Mouse (Mus musculus) midbrain, embryonic 12.5 days (tissue): ENCODE results near the gene Vmn2r113. TPM values are rescaled to one million over a fixed set of nuclear protein-coding genes. Genes with fewer than 3 reads are reported as not detected.
"Not testable (repeated sequence)": the region's sequence is repeated elsewhere in the genome, so short reads cannot be mapped to it uniquely, and the experiment has no call there.

ENCODE experiments used
- ATAC-seq: fragments of 200-750 bp; cut with Nextera tagmentation; 2 replicates; pipeline ENCODE4 v1.8.0; 2017; ENCODE audit warnings: low read depth, moderate TSS enrichment, moderate library complexity; ENCODE audit not compliant: low FRiP score
- H3K27ac ChIP-seq: fragments of 300-500 bp; sonication (generic); replicated peaks from 2 replicates; pipeline ENCODE4 v1.5.1; 2016; ENCODE audit warnings: mild to moderate bottlenecking
- H3K27me3 ChIP-seq: fragments of 300-500 bp; sonication (generic); 2 replicates; pipeline ENCODE4 v1.6.1; 2016; ENCODE audit warnings: mild to moderate bottlenecking
- H3K36me3 ChIP-seq: fragments of 300-500 bp; sonication (generic); 2 replicates; pipeline ENCODE4 v1.6.1; 2016
- H3K4me1 ChIP-seq: fragments of 300-500 bp; sonication (generic); 2 replicates; pipeline ENCODE4 v1.6.1; 2016
- H3K4me2 ChIP-seq: fragments of 300-500 bp; sonication (generic); replicated peaks from 2 replicates; pipeline ENCODE4 v1.6.1; 2016; ENCODE audit warnings: mild to moderate bottlenecking, moderate library complexity
- H3K4me3 ChIP-seq: fragments of 300-500 bp; sonication (generic); 2 replicates; pipeline ENCODE4 v1.5.1; 2016; ENCODE audit warnings: mild to moderate bottlenecking
- H3K9ac ChIP-seq: fragments of 300-500 bp; sonication (generic); replicated peaks from 2 replicates; pipeline ENCODE4 v1.6.1; 2016; ENCODE audit warnings: mild to moderate bottlenecking, moderate library complexity
- H3K9me3 ChIP-seq: fragments of 300-500 bp; sonication (generic); 2 replicates; pipeline ENCODE4 v1.6.1; 2016; ENCODE audit warnings: mild to moderate bottlenecking
- WGBS: fragments of 180-500 bp; shearing (Covaris S2); methylation state at CpG from one replicate; pipeline ENCODE4 v1.1.7; 2016; 5-methylcytosine and 5-hydroxymethylcytosine counted together
- polyA plus RNA-seq: library from polyadenylated mRNA; unstranded; fragments of >200 nt; fragmentation: Nextera tagmentation; extraction: Ambion mirVana; gene quantifications from 2 replicates; pipeline ENCODE4 v1.2.1, GENCODE M21; 2016

Gene Vmn2r113
- polyA plus RNA-seq: not detected in 2 replicates

DNA sequence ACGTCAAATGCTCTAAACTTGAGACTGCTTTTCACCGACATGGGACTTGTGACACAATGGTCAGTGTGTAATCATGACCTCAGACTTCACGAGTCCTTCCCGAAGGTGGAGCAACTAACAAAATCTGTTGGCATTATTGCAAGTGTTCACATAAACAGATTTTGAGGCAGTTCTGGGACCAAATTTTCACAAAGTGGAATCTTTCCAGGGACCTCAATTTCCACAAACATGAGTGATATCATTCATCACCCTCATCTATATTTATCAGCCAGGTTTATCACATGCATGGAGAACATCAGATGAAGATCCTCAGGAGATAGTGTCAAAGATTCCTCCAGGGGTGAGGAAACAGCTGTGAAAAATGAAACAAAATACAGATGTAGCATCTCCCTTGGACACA, at the start of gene Vmn2r113:
Vmn2r113 (plus strand) TSS at position 301 of the 400 bp plus-strand sequence.
- H3K27me3 ChIP-seq, H3K4me1 ChIP-seq, ATAC-seq, H3K4me3 ChIP-seq, H3K4me2 ChIP-seq, H3K9ac ChIP-seq, H3K9me3 ChIP-seq, H3K27ac ChIP-seq, H3K36me3 ChIP-seq: not testable (repeated sequence)
- WGBS: no CpG with 5 or more reads among the region's 4 CpGs

Other genes with a start within 250 kb of the Vmn2r113 start
- 27.9 and 29.1 TPM in 2 replicates for gene Zfp945, start 75.8 kb upstream of the Vmn2r113 start, polyA plus RNA-seq
- gene Vmn2r-ps130, start 118.2 kb downstream of the Vmn2r113 start, polyA plus RNA-seq: not detected in 2 replicates